Mouse (Mus musculus): ENCODE data around the gene Exoc3l2.

GRCm38 (mm10) chr7:19466602-19467145, 3.5 kb downstream of the Exoc3l2 start:
- no peak for TF ChIP-seq CTCF (IDR thresholded peaks at IDR 0.05; ENCODE audit: extremely low read depth, insufficient read depth, insufficient read length, insufficient replicate concordance)
- TF ChIP-seq POLR2A (IDR thresholded peaks at IDR 0.05; ENCODE audit: low read depth, low read length), result no peak
